Mouse (Mus musculus) forebrain, embryonic 13.5 days (tissue): Measurements from ENCODE around the gene Gm11237. TPM values are rescaled to one million over a fixed set of nuclear protein-coding genes. Genes with fewer than 3 reads are reported as not detected.
"Not testable (repeated sequence)": the region's sequence is repeated elsewhere in the genome, so short reads cannot be mapped to it uniquely, and the experiment has no call there.

Experiments
- ATAC-seq: fragments of 200-750 bp; cut with Nextera tagmentation; 2 replicates; pipeline ENCODE4 v1.8.0; 2017
- H3K27ac ChIP-seq: fragments of 300-500 bp; sonication (generic); 2 replicates; pipeline ENCODE4 v1.5.1; 2015; ENCODE audit warnings: inconsistent platforms, mild to moderate bottlenecking, moderate library complexity
- H3K27me3 ChIP-seq: fragments of 300-500 bp; sonication (generic); 2 replicates; pipeline ENCODE4 v1.6.1; 2015; ENCODE audit warnings: mild to moderate bottlenecking, inconsistent platforms
- H3K36me3 ChIP-seq: fragments of 300-500 bp; sonication (generic); 2 replicates; pipeline ENCODE4 v1.6.1; 2015; ENCODE audit warnings: mild to moderate bottlenecking, inconsistent platforms; ENCODE audit not compliant: poor library complexity, severe bottlenecking
- H3K4me1 ChIP-seq: fragments of 300-500 bp; sonication (generic); 2 replicates; pipeline ENCODE4 v1.6.1; 2015; ENCODE audit warnings: inconsistent platforms
- H3K4me2 ChIP-seq: fragments of 300-500 bp; sonication (generic); 2 replicates; pipeline ENCODE4 v1.6.1; 2015; ENCODE audit warnings: inconsistent platforms, mild to moderate bottlenecking, moderate library complexity
- H3K4me3 ChIP-seq: fragments of 300-500 bp; sonication (generic); 2 replicates; pipeline ENCODE4 v1.5.1; 2015; ENCODE audit warnings: mild to moderate bottlenecking, inconsistent platforms
- H3K9ac ChIP-seq: fragments of 300-500 bp; sonication (generic); 2 replicates; pipeline ENCODE4 v1.6.1; 2015; ENCODE audit warnings: mild to moderate bottlenecking, inconsistent platforms
- H3K9me3 ChIP-seq: fragments of 300-500 bp; sonication (generic); replicated peaks from 2 replicates; pipeline ENCODE4 v1.6.1; 2016; ENCODE audit warnings: inconsistent platforms
- WGBS: fragments of 180-500 bp; shearing (Covaris S2); methylation state at CpG from one replicate; pipeline ENCODE4 v1.1.7; 2015; 5-methylcytosine and 5-hydroxymethylcytosine counted together
- polyA plus RNA-seq: library from polyadenylated mRNA; unstranded; fragments of >200 nt; fragmentation: Nextera tagmentation; extraction: Ambion mirVana; gene quantifications from 2 replicates; pipeline ENCODE4 v1.2.1, GENCODE M21; 2015

The Gm11237 gene
- not detected in 2 replicates for polyA plus RNA-seq

- not testable (repeated sequence) for H3K4me1 ChIP-seq, H3K27ac ChIP-seq, H3K9me3 ChIP-seq, ATAC-seq, H3K4me2 ChIP-seq, H3K4me3 ChIP-seq, H3K27me3 ChIP-seq, H3K9ac ChIP-seq, H3K36me3 ChIP-seq
- WGBS, result no CpG with 5 or more reads among the region's 3 CpGs
These were observed at the start of gene Gm11237 for GRCm38 (mm10) chr4:73622684-73623083. Gene Gm11237, plus strand, starts transcription at chr4:73622984.

- no peak overlapping the region for H3K9ac ChIP-seq
- no peaks in the 10 kb centered on the region for H3K27me3 ChIP-seq
- no peaks in the 10 kb centered on the region for H3K36me3 ChIP-seq
- no peaks in the 10 kb centered on the region for H3K4me1 ChIP-seq
- H3K4me2 ChIP-seq, result no peak overlapping the region
- ATAC-seq, result peak; percentile 88
- no peaks in the 10 kb centered on the region for H3K9me3 ChIP-seq
- no peak overlapping the region for H3K27ac ChIP-seq
- WGBS, result 6% methylated on average over 3 of the region's 3 CpGs
- H3K4me3 ChIP-seq, result no peak overlapping the region
These were observed 23.5 kb upstream of the Gm11237 start for GRCm38 (mm10) chr4:73599248-73599647.

DNA sequence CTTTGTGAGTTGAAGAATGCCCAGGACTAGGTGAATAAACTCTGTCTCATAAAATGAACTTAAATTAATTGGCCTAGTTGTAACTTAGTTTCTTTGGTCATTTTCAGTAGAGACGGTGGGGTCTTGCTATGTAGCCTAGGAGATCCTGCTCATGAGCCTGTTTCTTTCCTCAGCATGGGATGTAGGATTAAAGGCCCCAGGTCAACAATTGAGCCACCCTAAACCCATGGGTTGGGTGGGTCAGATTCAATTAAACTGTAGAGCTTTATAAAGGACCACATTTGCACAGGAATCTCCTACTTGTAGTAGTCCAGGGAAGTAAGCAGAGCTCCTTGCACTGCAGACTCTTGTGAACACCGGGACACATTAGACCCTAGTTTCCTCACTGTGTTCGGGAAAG, 15.2 kb upstream of the Gm11237 start, which contains the start of gene Gm11238:
Gm11238 (plus strand) TSS at position 301 of the 400 bp plus-strand sequence.
- H3K4me2 ChIP-seq, H3K36me3 ChIP-seq, H3K9ac ChIP-seq, H3K27ac ChIP-seq, H3K4me1 ChIP-seq, H3K27me3 ChIP-seq, H3K9me3 ChIP-seq, ATAC-seq, H3K4me3 ChIP-seq: not testable (repeated sequence)
- no CpG with 5 or more reads among the region's 3 CpGs for WGBS

DNA sequence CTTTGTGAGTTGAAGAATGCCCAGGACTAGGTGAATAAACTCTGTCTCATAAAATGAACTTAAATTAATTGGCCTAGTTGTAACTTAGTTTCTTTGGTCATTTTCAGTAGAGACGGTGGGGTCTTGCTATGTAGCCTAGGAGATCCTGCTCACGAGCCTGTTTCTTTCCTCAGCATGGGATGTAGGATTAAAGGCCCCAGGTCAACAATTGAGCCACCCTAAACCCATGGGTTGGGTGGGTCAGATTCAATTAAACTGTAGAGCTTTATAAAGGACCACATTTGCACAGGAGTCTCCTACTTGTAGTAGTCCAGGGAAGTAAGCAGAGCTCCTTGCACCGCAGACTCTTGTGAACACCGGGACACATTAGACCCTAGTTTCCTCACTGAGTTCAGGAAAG, 15.0 kb downstream of the Gm11237 start, which contains the start of gene Gm11236:
Gm11236 (plus strand) TSS at position 301 of the 400 bp plus-strand sequence.
- not testable (repeated sequence) for H3K27ac ChIP-seq, H3K9me3 ChIP-seq, H3K4me3 ChIP-seq, H3K27me3 ChIP-seq, H3K4me2 ChIP-seq, ATAC-seq, H3K4me1 ChIP-seq, H3K9ac ChIP-seq, H3K36me3 ChIP-seq
- WGBS, result no CpG with 5 or more reads among the region's 4 CpGs

GRCm38 (mm10) chr4:73661864-73662263, 39.1 kb downstream of the Gm11237 start:
- not testable (repeated sequence) for H3K4me3 ChIP-seq, H3K9me3 ChIP-seq, H3K27me3 ChIP-seq, ATAC-seq, H3K27ac ChIP-seq, H3K4me2 ChIP-seq, H3K4me1 ChIP-seq, H3K36me3 ChIP-seq, H3K9ac ChIP-seq
- 89% methylated on average over 4 of the region's 4 CpGs for WGBS

- no CpG with 5 or more reads among the region's 4 CpGs for WGBS
These were observed 45.3 kb downstream of the Gm11237 start, which contains the start of gene Gm11239 for GRCm38 (mm10) chr4:73668054-73668453. Gene Gm11239, plus strand, starts transcription at chr4:73668354.

More at GRCm38 (mm10) chr4:73668054-73668453, 45.3 kb downstream of the Gm11237 start, which contains the start of gene Gm11239:
- not testable (repeated sequence) for H3K27ac ChIP-seq, H3K4me2 ChIP-seq, H3K9me3 ChIP-seq, H3K4me1 ChIP-seq, ATAC-seq, H3K4me3 ChIP-seq, H3K9ac ChIP-seq, H3K27me3 ChIP-seq, H3K36me3 ChIP-seq

Other genes with a start within 250 kb of the Gm11237 start
- not detected in 2 replicates for gene Gm11487, start 217.9 kb upstream of the Gm11237 start, polyA plus RNA-seq
- not detected in 2 replicates for gene Gm11238, start 15.1 kb upstream of the Gm11237 start, polyA plus RNA-seq
- gene Gm11236, start 15.1 kb downstream of the Gm11237 start, polyA plus RNA-seq, result not detected in 2 replicates
- gene Gm11239, start 45.4 kb downstream of the Gm11237 start, polyA plus RNA-seq, result not detected in 2 replicates
- gene Gm428, start 60.5 kb downstream of the Gm11237 start, polyA plus RNA-seq, result not detected in 2 replicates
- gene Rasef, start 168.0 kb downstream of the Gm11237 start, polyA plus RNA-seq, result 0.06 and 0.08 TPM in 2 replicates